Mouse (Mus musculus) brain, embryonic 14.5 days (tissue): ENCODE results near the gene Ift43.

Experiments
- CTCF ChIP-seq: fragments of 200-500 bp; IDR thresholded peaks from 2 replicates; pipeline ENCODE4 v1.5.1; 2012; ENCODE audit warnings: inconsistent platforms, mild to moderate bottlenecking, moderate library complexity, borderline replicate concordance; ENCODE audit not compliant: insufficient read depth, insufficient read length; ENCODE audit errors: extremely low read depth
- POLR2A ChIP-seq: fragments of 200-500 bp; IDR thresholded peaks from 2 replicates; pipeline ENCODE4 v1.6.1; 2012; ENCODE audit warnings: mild to moderate bottlenecking, inconsistent platforms, borderline replicate concordance; ENCODE audit not compliant: poor library complexity, insufficient read depth, insufficient read length, severe bottlenecking; ENCODE audit errors: extremely low read depth

- TF ChIP-seq CTCF (no peak), POLR2A (no peak)
These were observed 114.6 kb downstream of the Ift43 start for GRCm38 (mm10) chr12:86196944-86197343.
